Mouse (Mus musculus): ENCODE results near the gene Coro1a. TPM values are rescaled to one million over a fixed set of nuclear protein-coding genes. Genes with fewer than 3 reads are reported as not detected.
"Not testable (repeated sequence)": the region's sequence is repeated elsewhere in the genome, so short reads cannot be mapped to it uniquely, and the experiment has no call there.

The Coro1a gene
- polyA plus RNA-seq, 1 experiment from 2014 or later: 13.5 TPM

- H3K36me3 ChIP-seq: no peaks in the 10 kb centered on the region
- H3K4me1 ChIP-seq (replicated peaks): no peaks in the 10 kb centered on the region
- no peaks in the 10 kb centered on the region for H3K9me3 ChIP-seq (replicated peaks)
- H3K27ac ChIP-seq: no peak overlapping the region
- no peak overlapping the region for H3K9ac ChIP-seq
- 77% methylated on average over 8 of the region's 8 CpGs for WGBS
- no peaks in the 10 kb centered on the region for H3K27me3 ChIP-seq
- H3K4me3 ChIP-seq: no peak overlapping the region
- no peak overlapping the region for H3K4me2 ChIP-seq
- no peak for ATAC-seq (replicated peaks; ENCODE audit: insufficient number of reproducible peaks, insufficient read depth, low FRiP score, low read depth)
Measured at GRCm38 (mm10) chr7:126736122-126736521, 28.5 kb upstream of the Coro1a start.

GRCm38 (mm10) chr7:126730256-126730789 is 22.7 kb upstream of the Coro1a start:
- H3K4me1 ChIP-seq (replicated peaks); H3K9ac ChIP-seq; H3K27ac ChIP-seq; H3K4me2 ChIP-seq; H3K36me3 ChIP-seq; H3K27me3 ChIP-seq; H3K4me3 ChIP-seq; ATAC-seq (replicated peaks; ENCODE audit: insufficient number of reproducible peaks, insufficient read depth, low FRiP score, low read depth); H3K9me3 ChIP-seq (replicated peaks): not testable (repeated sequence)
- 67% methylated on average over 4 of the region's 4 CpGs for WGBS

- no peaks in the 10 kb centered on the region for H3K4me1 ChIP-seq (replicated peaks)
- 68% methylated on average over 5 of the region's 5 CpGs for WGBS
- no peak overlapping the region for H3K9ac ChIP-seq
- no peak overlapping the region for H3K4me3 ChIP-seq
- H3K27me3 ChIP-seq: no peaks in the 10 kb centered on the region
- no peak for ATAC-seq (replicated peaks; ENCODE audit: insufficient number of reproducible peaks, insufficient read depth, low FRiP score, low read depth)
- no peaks in the 10 kb centered on the region for H3K36me3 ChIP-seq
- no peak overlapping the region for H3K4me2 ChIP-seq
- H3K9me3 ChIP-seq (replicated peaks): no peaks in the 10 kb centered on the region
- H3K27ac ChIP-seq: no peak overlapping the region
Measured at GRCm38 (mm10) chr7:126725667-126726066, 18.1 kb upstream of the Coro1a start.

- Histone ChIP-seq H3K9ac (no peak overlapping the region), H3K27ac (no peak overlapping the region), H3K36me3 (no peaks in the 10 kb centered on the region), H3K4me3 (no peak overlapping the region), H3K9me3 (replicated peaks) (no peaks in the 10 kb centered on the region), H3K27me3 (no peaks in the 10 kb centered on the region), H3K4me1 (replicated peaks) (no peaks in the 10 kb centered on the region), H3K4me2 (no peak overlapping the region)
- 54% methylated on average over 3 of the region's 3 CpGs for WGBS
- no peak for ATAC-seq (replicated peaks; ENCODE audit: insufficient number of reproducible peaks, insufficient read depth, low FRiP score, low read depth)
Measured at GRCm38 (mm10) chr7:126725077-126725476, 17.5 kb upstream of the Coro1a start.

GRCm38 (mm10) chr7:126721635-126722034 is 14.0 kb upstream of the Coro1a start:
- Histone ChIP-seq H3K4me3 (no peak overlapping the region), H3K4me1 (replicated peaks) (no peaks in the 10 kb centered on the region), H3K36me3 (no peaks in the 10 kb centered on the region), H3K27ac (no peak overlapping the region), H3K9ac (no peak overlapping the region), H3K27me3 (no peaks in the 10 kb centered on the region), H3K4me2 (no peak overlapping the region), H3K9me3 (replicated peaks) (no peaks in the 10 kb centered on the region)
- no peak for ATAC-seq (replicated peaks; ENCODE audit: insufficient number of reproducible peaks, insufficient read depth, low FRiP score, low read depth)
- 90% methylated on average over 13 of the region's 13 CpGs for WGBS

- ATAC-seq (replicated peaks; ENCODE audit: insufficient number of reproducible peaks, insufficient read depth, low FRiP score, low read depth): no peak
- H3K27ac ChIP-seq: no peak overlapping the region
- WGBS: 91% methylated on average over 5 of the region's 5 CpGs
Measured at GRCm38 (mm10) chr7:126718787-126719337, 11.3 kb upstream of the Coro1a start.

GRCm38 (mm10) chr7:126717566-126717965 is 10.0 kb upstream of the Coro1a start:
- no peaks in the 10 kb centered on the region for H3K4me1 ChIP-seq (replicated peaks)
- H3K9ac ChIP-seq: no peak overlapping the region
- no peaks in the 10 kb centered on the region for H3K36me3 ChIP-seq
- H3K4me3 ChIP-seq: no peak overlapping the region
- ATAC-seq (replicated peaks; ENCODE audit: insufficient number of reproducible peaks, insufficient read depth, low FRiP score, low read depth): no peak
- no peaks in the 10 kb centered on the region for H3K27me3 ChIP-seq
- 76% methylated on average over 3 of the region's 3 CpGs for WGBS
- no peak overlapping the region for H3K27ac ChIP-seq
- H3K9me3 ChIP-seq (replicated peaks): no peaks in the 10 kb centered on the region
- no peak overlapping the region for H3K4me2 ChIP-seq

More at GRCm38 (mm10) chr7:126718787-126719337, 11.3 kb upstream of the Coro1a start:
- Histone ChIP-seq H3K4me1 (replicated peaks) (no peaks in the 10 kb centered on the region), H3K4me3 (no peak overlapping the region), H3K4me2 (no peak overlapping the region), H3K36me3 (no peaks in the 10 kb centered on the region), H3K9ac (no peak overlapping the region), H3K27me3 (no peaks in the 10 kb centered on the region), H3K9me3 (replicated peaks) (no peaks in the 10 kb centered on the region)

- H3K27ac ChIP-seq: no peak overlapping the region
- no peaks in the 10 kb centered on the region for H3K9me3 ChIP-seq (replicated peaks)
- H3K4me1 ChIP-seq (replicated peaks): no peaks in the 10 kb centered on the region
- H3K36me3 ChIP-seq: no peaks in the 10 kb centered on the region
- no peaks in the 10 kb centered on the region for H3K27me3 ChIP-seq
- H3K9ac ChIP-seq: no peak overlapping the region
- no peak overlapping the region for H3K4me2 ChIP-seq
- H3K4me3 ChIP-seq: no peak overlapping the region
- WGBS: 70% methylated on average over 4 of the region's 4 CpGs
- ATAC-seq (replicated peaks; ENCODE audit: insufficient number of reproducible peaks, insufficient read depth, low FRiP score, low read depth): no peak
Measured at GRCm38 (mm10) chr7:126715679-126716078, 8.1 kb upstream of the Coro1a start.

- 73% methylated on average over 3 of the region's 3 CpGs for WGBS
- ATAC-seq (replicated peaks; ENCODE audit: insufficient number of reproducible peaks, insufficient read depth, low FRiP score, low read depth): no peak
- Histone ChIP-seq H3K36me3 (no peaks in the 10 kb centered on the region), H3K27me3 (no peaks in the 10 kb centered on the region), H3K4me1 (replicated peaks) (no peaks in the 10 kb centered on the region), H3K27ac (no peak overlapping the region), H3K9ac (no peak overlapping the region), H3K9me3 (replicated peaks) (no peaks in the 10 kb centered on the region), H3K4me3 (no peak overlapping the region), H3K4me2 (no peak overlapping the region)
Measured at GRCm38 (mm10) chr7:126711910-126712309, 4.3 kb upstream of the Coro1a start.

- Histone ChIP-seq H3K27me3 (peaks cover 10% of the 10 kb centered on the region), H3K4me2 (no peak overlapping the region), H3K9ac (no peak overlapping the region), H3K27ac (no peak overlapping the region), H3K4me3 (no peak overlapping the region), H3K36me3 (no peaks in the 10 kb centered on the region), H3K9me3 (replicated peaks) (no peaks in the 10 kb centered on the region), H3K4me1 (replicated peaks) (no peaks in the 10 kb centered on the region)
- 67% methylated on average over 4 of the region's 4 CpGs for WGBS
- ATAC-seq (replicated peaks; ENCODE audit: insufficient number of reproducible peaks, insufficient read depth, low FRiP score, low read depth): no peak
Measured at GRCm38 (mm10) chr7:126710266-126710665, 2.7 kb upstream of the Coro1a start.

GRCm38 (mm10) chr7:126708175-126708952 is 777 bp upstream of the Coro1a start:
- no peak overlapping the region for H3K4me2 ChIP-seq
- ATAC-seq (replicated peaks; ENCODE audit: insufficient number of reproducible peaks, insufficient read depth, low FRiP score, low read depth): no peak
- no peaks in the 10 kb centered on the region for H3K36me3 ChIP-seq
- no peak overlapping the region for H3K4me3 ChIP-seq
- H3K27ac ChIP-seq: no peak overlapping the region
- no peaks in the 10 kb centered on the region for H3K9me3 ChIP-seq (replicated peaks)
- no peak overlapping the region for H3K9ac ChIP-seq
- peaks cover 29% of the 10 kb centered on the region for H3K27me3 ChIP-seq
- H3K4me1 ChIP-seq (replicated peaks): peaks cover 13% of the 10 kb centered on the region
- 77% methylated on average over 10 of the region's 10 CpGs for WGBS
